Mouse (Mus musculus) heart, postnatal 10 days (tissue): ENCODE measurements around the gene Mtap. TPM values are rescaled to one million over a fixed set of nuclear protein-coding genes. Genes with fewer than 3 reads are reported as not detected.

Experiments used
- DNase-seq, 2 experiments: peaks; one replicate each; pipeline ENCODE4 v3.0.0; 2021
- intact Hi-C: fragments of 180-260 bp; cut with DNase I; formaldehyde crosslinking; loops from one replicate; pipeline ENCODE4 v1.15.1; 2025
- total RNA-seq, 2 experiments: library from RNA; stranded (reverse); gene quantifications; 2 replicates each; pipeline ENCODE4 v1.2.3; 2021

The Mtap gene
- 10 to 100 TPM; 21.5 to 25.2 TPM for total RNA-seq

- DNase-seq, result peak; percentile 86 to 89
- intact Hi-C loops, result loop anchor here (5.0 kb wide), 1 partner anchor 415 kb away; the partner anchor contains the start of genes Gm26566 and Klhl9
These were observed at the start of gene Mtap for GRCm38 (mm10) chr4:89136906-89137541. Gene Mtap (plus strand): TSS chr4:89137122.

GRCm38 (mm10) chr4:89089110-89089509, 47.8 kb upstream of the Mtap start:
- no peak for DNase-seq
- intact Hi-C loops, result no loop called here

DNA sequence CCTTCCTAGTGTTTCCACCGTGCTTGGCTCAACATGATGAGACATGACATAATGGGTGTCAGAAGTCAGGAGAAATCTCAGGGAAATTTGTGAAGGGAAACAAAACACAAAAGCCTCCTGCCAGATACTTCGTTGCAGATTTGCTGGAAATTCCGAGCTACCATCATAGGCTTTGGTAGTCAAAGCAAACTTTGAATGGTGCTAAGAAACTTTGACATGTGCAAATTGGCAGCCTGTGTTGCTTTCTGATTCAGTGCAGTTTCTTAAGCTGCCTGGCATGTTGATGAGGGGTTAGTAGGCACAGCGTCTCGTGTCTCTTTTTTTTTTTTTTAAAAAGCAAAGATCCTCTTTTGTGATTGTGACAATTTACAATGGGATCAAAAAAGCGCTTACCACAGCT, 46.7 kb upstream of the Mtap start:
- intact Hi-C loops, result no loop called here
- no peak for DNase-seq

DNA sequence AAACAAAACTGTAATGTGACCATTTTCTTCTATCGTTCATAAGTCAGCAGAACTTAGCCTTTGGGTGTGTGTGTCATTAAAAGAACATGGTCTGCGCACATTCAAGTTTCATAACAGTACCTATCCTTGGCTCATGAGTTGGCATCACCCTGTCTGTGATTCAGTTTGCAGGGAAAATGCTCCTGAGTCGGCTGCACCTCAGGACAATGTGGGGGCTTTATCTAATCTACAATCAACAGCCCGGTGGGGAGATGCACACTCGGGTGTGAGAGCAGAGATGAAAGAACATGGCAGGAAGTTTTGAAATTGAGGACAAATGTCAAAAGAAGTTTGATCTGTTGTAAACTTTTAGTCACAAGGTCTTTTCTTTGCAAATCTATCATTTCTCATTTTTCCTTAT, 44.8 kb upstream of the Mtap start:
- intact Hi-C loops, result no loop called here
- no peak for DNase-seq

DNA sequence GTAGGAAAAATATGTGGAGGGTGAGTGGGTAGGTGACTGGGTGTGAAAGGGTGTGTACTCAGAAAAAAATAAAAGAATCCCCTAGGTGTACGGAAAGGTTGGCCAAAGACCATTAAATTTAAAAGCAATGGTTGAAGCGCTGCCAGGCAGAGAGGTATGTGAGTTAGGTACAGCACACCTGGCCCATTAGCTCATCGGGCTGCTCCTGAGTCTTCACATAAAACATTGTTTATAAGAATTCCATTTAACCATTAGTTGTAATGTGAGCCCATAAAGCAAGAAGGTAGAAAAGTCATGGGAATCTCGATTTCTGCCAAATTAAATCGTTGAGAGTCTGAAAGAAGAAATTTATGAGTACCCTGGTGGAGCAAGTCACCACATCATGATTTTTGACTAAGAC, 42.1 kb upstream of the Mtap start:
- intact Hi-C loops, result no loop called here
- DNase-seq, result no peak

GRCm38 (mm10) chr4:89098261-89098660, 38.7 kb upstream of the Mtap start:
- intact Hi-C loops, result no loop called here
- no peak for DNase-seq

DNA sequence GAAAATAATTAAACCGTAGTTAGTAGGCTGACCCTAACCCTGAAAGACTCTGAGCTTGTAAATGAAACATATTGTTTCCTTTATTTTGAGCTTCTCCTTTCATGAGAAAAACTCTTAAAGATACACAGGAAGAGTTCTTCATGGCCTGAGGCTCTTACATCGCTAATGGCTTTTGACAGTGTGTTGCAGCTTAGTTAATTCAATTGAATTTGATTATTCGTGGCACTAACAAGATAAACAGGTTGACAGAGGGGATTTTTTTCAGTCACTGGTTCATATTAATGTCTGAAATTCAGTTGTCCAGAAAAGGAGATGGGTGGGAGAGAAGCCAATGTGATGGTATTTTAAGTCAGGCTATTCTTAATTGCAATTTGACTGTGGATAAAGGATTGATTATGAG, 35.6 kb upstream of the Mtap start:
- intact Hi-C loops, result no loop called here
- no peak for DNase-seq

- no peak for DNase-seq
- intact Hi-C loops, result no loop called here
These were observed 34.6 kb upstream of the Mtap start for GRCm38 (mm10) chr4:89102283-89102682.

GRCm38 (mm10) chr4:89105486-89105885, 31.4 kb upstream of the Mtap start:
- no peak for DNase-seq
- intact Hi-C loops, result no loop called here

GRCm38 (mm10) chr4:89106505-89106904, 30.4 kb upstream of the Mtap start:
- DNase-seq, result no peak
- intact Hi-C loops, result no loop called here

- intact Hi-C loops, result no loop called here
- DNase-seq, result no peak
These were observed 24.7 kb upstream of the Mtap start for GRCm38 (mm10) chr4:89112168-89112710.

DNA sequence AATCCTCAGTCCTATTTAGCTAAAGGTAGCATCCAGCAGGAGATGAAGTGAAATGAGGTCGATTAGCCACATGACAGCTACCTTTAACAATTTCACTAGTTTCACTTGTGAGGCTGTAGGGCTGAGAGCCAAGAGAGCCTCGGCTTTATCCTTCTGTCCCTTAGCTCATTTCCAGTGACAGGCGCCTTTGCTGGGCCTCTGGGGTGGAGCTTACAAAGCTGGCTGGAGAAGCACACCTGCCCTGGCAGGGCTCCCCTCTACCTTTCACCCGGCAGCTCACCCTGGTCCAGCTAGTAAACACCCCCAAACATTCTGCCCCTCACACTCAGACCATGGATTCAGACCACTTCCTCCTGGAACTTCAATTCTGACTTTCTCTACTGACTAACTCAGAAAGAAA, 24.1 kb upstream of the Mtap start:
- intact Hi-C loops, result no loop called here

GRCm38 (mm10) chr4:89116006-89116405, 20.9 kb upstream of the Mtap start:
- intact Hi-C loops, result no loop called here
- DNase-seq, result no peak

More for the DNA sequence above, 24.1 kb upstream of the Mtap start:
- no peak for DNase-seq

GRCm38 (mm10) chr4:89119900-89120299, 17.0 kb upstream of the Mtap start:
- no peak for DNase-seq
- intact Hi-C loops, result no loop called here

DNA sequence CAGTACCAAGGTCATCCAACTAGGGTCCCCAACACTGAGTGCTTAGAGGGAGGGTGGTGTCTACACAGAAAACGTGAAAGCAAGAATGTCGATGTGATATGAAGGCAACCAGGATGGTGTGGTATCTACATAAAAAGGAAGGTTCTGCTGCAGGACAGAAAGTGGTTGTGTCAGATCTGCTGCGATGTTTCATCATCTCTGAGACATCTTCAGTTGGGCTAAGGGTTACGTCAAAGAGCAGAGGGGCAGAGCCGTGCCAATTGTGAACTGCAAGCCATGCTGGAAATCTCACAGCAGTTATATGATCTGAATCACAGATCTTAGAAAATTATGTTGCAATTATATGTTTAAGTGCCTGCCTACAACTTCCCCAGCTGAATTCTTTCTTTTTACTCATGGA, 16.6 kb upstream of the Mtap start:
- intact Hi-C loops, result no loop called here
- no peak for DNase-seq

DNA sequence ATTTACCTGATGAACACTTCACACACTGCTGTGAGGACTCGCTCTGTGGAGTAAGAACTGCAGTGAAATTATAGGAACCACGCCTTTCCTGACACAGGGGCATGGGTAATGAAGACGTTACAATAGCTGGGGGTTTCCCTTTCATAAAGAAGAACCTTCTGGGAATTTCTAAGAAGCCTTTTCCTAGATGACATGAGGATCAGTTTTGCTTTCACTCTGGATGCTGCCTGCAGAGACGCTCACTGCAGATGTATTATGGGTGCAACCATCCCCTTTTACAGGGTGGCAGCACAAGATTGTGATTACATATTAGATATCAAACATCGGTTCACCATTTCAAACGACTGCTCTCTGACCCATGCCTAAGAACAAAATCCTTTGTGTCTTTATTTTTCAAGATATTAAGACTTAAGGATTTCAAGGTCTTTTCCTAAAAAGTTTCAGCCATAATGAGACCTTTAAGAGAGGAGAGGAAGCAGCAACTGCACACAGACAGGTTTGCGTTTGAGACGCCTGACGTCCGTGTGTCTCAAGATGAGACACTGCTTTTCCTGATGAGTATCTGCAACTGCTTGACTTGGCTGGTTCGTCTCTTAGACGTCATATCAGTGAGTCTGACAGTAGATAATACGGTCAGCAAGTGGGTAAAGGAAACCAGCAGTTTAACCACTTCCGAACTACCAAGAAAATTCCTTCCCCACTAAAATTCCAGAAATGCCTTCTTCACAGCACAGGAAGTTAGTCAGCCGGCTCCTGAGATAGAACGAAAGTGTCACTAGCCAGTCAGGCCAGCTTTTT, 13.3 kb upstream of the Mtap start:
- no peak for DNase-seq
- intact Hi-C loops, result no loop called here

- DNase-seq, result no peak
- intact Hi-C loops, result loop anchor here (5.0 kb wide), 4 partner anchors 85 to 320 kb away; partner anchors contain the start of gene Gm13288
These were observed 9.2 kb upstream of the Mtap start for GRCm38 (mm10) chr4:89127674-89128073.

GRCm38 (mm10) chr4:89128080-89128936, 8.6 kb upstream of the Mtap start:
- DNase-seq, result peak; percentile 61 to 69
- intact Hi-C loops, result loop anchor here (5.0 kb wide), 4 partner anchors 86 to 321 kb away; partner anchors contain the start of gene Gm13288

DNA sequence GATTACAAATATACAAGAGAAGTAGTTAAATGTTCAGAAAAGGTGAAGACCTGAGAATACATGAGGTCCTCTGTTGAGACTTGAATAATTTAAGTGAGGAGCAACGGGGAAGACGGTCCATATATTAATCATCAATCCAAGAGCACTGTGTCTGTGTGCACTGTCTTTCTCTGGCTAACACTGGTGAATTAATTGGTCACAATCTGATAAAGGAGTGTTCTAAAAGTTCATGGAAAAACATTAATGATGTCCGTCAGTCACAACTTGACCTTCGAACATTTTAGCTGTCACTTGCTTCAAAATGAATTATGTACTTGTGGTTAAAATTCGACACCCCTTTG, 8.0 kb upstream of the Mtap start:
- no peak for DNase-seq
- intact Hi-C loops, result loop anchor here (1.0 to 5.0 kb wide), 5 partner anchors 87 to 322 kb away; partner anchors contain the start of gene Gm13288

- DNase-seq, result peak; percentile 75 to 88
- intact Hi-C loops, result loop anchor here (1.0 to 5.0 kb wide), 5 partner anchors 87 to 322 kb away; partner anchors contain the start of gene Gm13288
These were observed 7.5 kb upstream of the Mtap start for GRCm38 (mm10) chr4:89129311-89129913.
